Mouse (Mus musculus): ENCODE results near the gene Pramel6. TPM values are rescaled to one million over a fixed set of nuclear protein-coding genes. Genes with fewer than 3 reads are reported as not detected.

Gene Pramel6
- not detected in 2 replicates for polyA plus RNA-seq (2012; rRNA removed)

GRCm38 (mm10) chr2:87506265-87506664 lies at the start of gene Pramel6:
Gene Pramel6 (plus strand): TSS chr2:87506565.

DNA sequence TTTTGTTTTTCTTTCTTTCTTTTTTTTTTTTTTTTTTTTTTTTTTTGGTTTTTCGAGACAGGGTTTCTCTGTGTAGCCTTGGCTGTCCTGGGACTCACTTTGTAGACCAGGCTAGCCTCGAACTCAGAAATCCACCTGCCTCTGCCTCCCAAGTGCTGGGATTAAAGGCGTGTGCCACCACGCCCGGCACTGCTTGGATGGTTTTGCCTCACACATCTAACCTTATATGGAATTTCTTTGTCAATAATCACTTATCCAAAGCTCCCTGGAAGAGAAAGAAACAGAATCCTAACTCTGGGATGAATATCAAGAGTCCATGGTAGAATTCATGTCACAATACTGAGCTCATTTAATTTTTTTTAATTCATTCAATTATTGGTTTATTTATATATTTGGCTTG lies 9.4 kb upstream of the Pramel6 start, which contains the start of gene Pramel7:
Gene Pramel7 (minus strand): TSS at position 101 of the 400 bp plus-strand sequence.

GRCm38 (mm10) chr2:87531496-87531895 lies 25.1 kb downstream of the Pramel6 start, which contains the start of gene Olfr153:
Gene Olfr153 (plus strand): TSS chr2:87531796.

DNA sequence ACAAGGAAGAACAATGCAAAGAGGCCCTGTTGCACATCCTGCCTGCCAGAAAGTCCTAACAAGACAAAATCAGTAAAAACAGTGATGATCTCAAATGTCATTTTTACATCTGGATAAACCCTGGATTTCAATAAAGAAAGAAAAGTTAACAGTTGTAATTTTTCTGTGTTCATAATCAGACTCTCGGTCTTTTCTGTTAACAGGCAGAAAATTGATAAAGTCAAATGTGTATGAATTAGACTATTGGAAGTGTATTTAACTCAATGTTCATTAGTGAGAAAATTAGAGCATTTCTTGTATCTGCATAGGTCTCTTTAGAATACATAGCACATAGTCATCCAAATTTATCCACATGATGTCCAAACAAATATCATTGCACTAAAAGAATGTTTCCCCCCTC lies 39.1 kb downstream of the Pramel6 start, which contains the start of gene Olfr1128:
Gene Olfr1128 (minus strand): TSS at position 101 of the 400 bp plus-strand sequence.

Other genes starting within 250 kb of the Pramel6 start
- not detected in 2 replicates for gene Olfr1116, start 239.0 kb upstream of the Pramel6 start, polyA plus RNA-seq (2012; rRNA removed)
- gene Olfr1118, start 199.0 kb upstream of the Pramel6 start, polyA plus RNA-seq (2012; rRNA removed), result not detected in 2 replicates
- gene Olfr1120, start 151.8 kb upstream of the Pramel6 start, polyA plus RNA-seq (2012; rRNA removed), result not detected in 2 replicates
- not detected in 2 replicates for gene Olfr1121, start 136.7 kb upstream of the Pramel6 start, polyA plus RNA-seq (2012; rRNA removed)
- not detected in 2 replicates for gene Olfr1122, start 120.7 kb upstream of the Pramel6 start, polyA plus RNA-seq (2012; rRNA removed)
- not detected in 2 replicates for gene Olfr1123, start 89.9 kb upstream of the Pramel6 start, polyA plus RNA-seq (2012; rRNA removed)
- not detected in 2 replicates for gene Olfr1124, start 76.3 kb upstream of the Pramel6 start, polyA plus RNA-seq (2012; rRNA removed)
- gene Olfr1126, start 52.6 kb upstream of the Pramel6 start, polyA plus RNA-seq (2012; rRNA removed), result not detected in 2 replicates
- gene Pramel7, start 9.5 kb upstream of the Pramel6 start, polyA plus RNA-seq (2012; rRNA removed), result not detected in 2 replicates
- gene Olfr153, start 25.2 kb downstream of the Pramel6 start, polyA plus RNA-seq (2012; rRNA removed), result not detected in 2 replicates
- not detected in 2 replicates for gene Olfr1128, start 39.0 kb downstream of the Pramel6 start, polyA plus RNA-seq (2012; rRNA removed)
- not detected in 2 replicates for gene Olfr1129, start 67.3 kb downstream of the Pramel6 start, polyA plus RNA-seq (2012; rRNA removed)
- gene Olfr1130, start 99.6 kb downstream of the Pramel6 start, polyA plus RNA-seq (2012; rRNA removed), result not detected in 2 replicates
- gene Olfr1131, start 120.5 kb downstream of the Pramel6 start, polyA plus RNA-seq (2012; rRNA removed), result not detected in 2 replicates
- not detected in 2 replicates for gene Olfr1132, start 131.0 kb downstream of the Pramel6 start, polyA plus RNA-seq (2012; rRNA removed)
- gene Olfr1133, start 140.8 kb downstream of the Pramel6 start, polyA plus RNA-seq (2012; rRNA removed), result not detected in 2 replicates
- not detected in 2 replicates for gene Olfr1134, start 151.9 kb downstream of the Pramel6 start, polyA plus RNA-seq (2012; rRNA removed)
- not detected in 2 replicates for gene Olfr1135, start 167.1 kb downstream of the Pramel6 start, polyA plus RNA-seq (2012; rRNA removed)
- not detected in 2 replicates for gene Olfr1136, start 187.4 kb downstream of the Pramel6 start, polyA plus RNA-seq (2012; rRNA removed)
- gene Olfr1137, start 206.6 kb downstream of the Pramel6 start, polyA plus RNA-seq (2012; rRNA removed), result not detected in 2 replicates
- not detected in 2 replicates for gene Olfr1138, start 233.4 kb downstream of the Pramel6 start, polyA plus RNA-seq (2012; rRNA removed)
- not detected in 2 replicates for gene Olfr1140, start 237.2 kb downstream of the Pramel6 start, polyA plus RNA-seq (2012; rRNA removed)
- not detected in 2 replicates for gene Olfr1141, start 247.4 kb downstream of the Pramel6 start, polyA plus RNA-seq (2012; rRNA removed)